Mouse (Mus musculus) testis, adult 2 months (tissue): ENCODE measurements around the gene Pard3.

Experiments used
- CTCF ChIP-seq: fragments of 200-500 bp; IDR thresholded peaks from 2 replicates; pipeline ENCODE4 v1.5.1; 2012; ENCODE audit warnings: low read depth, mild to moderate bottlenecking, inconsistent platforms, low read length, moderate library complexity; ENCODE audit not compliant: control insufficient read depth, insufficient read depth, insufficient replicate concordance
- POLR2A ChIP-seq: fragments of 200-500 bp; IDR thresholded peaks from 2 replicates; pipeline ENCODE4 v1.6.1; 2012; ENCODE audit warnings: low read depth, mild to moderate bottlenecking, inconsistent platforms, low read length, moderate library complexity; ENCODE audit not compliant: control insufficient read depth

DNA sequence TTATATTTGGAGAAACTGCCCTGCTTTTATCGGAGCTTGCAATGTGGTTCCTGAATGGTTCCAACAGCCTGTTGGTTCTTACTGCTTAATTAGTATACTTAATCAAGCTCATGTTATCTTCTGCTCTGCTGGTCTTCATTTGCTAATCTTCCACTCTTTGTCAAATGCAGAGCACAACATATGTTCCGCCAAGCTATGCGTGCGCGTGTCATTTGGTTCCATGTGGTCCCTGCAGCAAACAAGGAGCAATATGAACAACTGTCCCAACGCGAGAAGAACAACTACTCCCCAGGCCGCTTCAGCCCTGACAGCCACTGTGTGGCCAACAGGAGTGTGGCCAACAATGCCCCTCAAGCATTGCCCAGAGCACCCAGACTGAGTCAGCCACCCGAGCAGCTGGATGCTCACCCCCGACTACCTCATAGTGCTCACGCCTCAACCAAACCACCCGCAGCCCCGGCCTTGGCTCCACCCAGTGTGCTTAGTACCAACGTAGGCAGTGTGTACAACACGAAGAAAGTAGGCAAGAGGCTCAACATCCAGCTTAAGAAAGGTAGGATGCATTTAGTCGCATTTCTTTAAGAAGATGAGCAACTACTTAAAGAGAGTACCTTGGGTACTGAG, 307.7 kb downstream of the Pard3 start:
- TF ChIP-seq POLR2A (no peak), CTCF (no peak)
